Mouse (Mus musculus) CH12.LX (cell line): Measurements from ENCODE around the gene Cyp8b1. TPM values are rescaled to one million over a fixed set of nuclear protein-coding genes. Genes with fewer than 3 reads are reported as not detected.

ENCODE experiments used
- DNase-seq: peaks from one replicate; pipeline ENCODE4 v3.0.0-alpha.2; 2013; ENCODE audit errors: extremely low read depth
- H3K27ac ChIP-seq: 2 replicates; pipeline ENCODE4 v1.5.1; 2012; ENCODE audit warnings: low read depth, mild to moderate bottlenecking, control low read depth, moderate library complexity; ENCODE audit not compliant: insufficient read depth
- H3K27me3 ChIP-seq: replicated peaks from 2 replicates; pipeline ENCODE3; 2012; ENCODE audit warnings: inconsistent platforms
- H3K36me3 ChIP-seq, 2 experiments: replicated peaks in 1 of 2; 2 replicates each; pipeline versions ENCODE3 to v1.6.1; 2012; ENCODE audit warnings: inconsistent platforms in 1 of 2, low read length in 1 of 2, mild to moderate bottlenecking in 1 of 2, mixed read lengths in 1 of 2, moderate library complexity in 1 of 2; ENCODE audit not compliant: control insufficient read depth in 1 of 2, insufficient read depth in 1 of 2
- H3K4me1 ChIP-seq, 2 experiments: 2 replicates each; pipeline ENCODE4 v1.6.1; 2012; ENCODE audit warnings: inconsistent platforms in 1 of 2, moderate library complexity in 1 of 2; ENCODE audit not compliant: insufficient read depth in 2 of 2, control insufficient read depth in 1 of 2
- H3K4me2 ChIP-seq: 2 replicates; pipeline ENCODE4 v1.6.1; 2012; ENCODE audit warnings: low read depth, mild to moderate bottlenecking, control low read depth; ENCODE audit not compliant: poor library complexity, insufficient read depth, severe bottlenecking
- H3K4me3 ChIP-seq, 3 experiments: fragments of 150-350 bp in 1 of 3; sonication (generic) in 1 of 3; replicated peaks in 1 of 3; 2 replicates each; pipeline versions ENCODE3 to v1.5.1; 2011 to 2012; ENCODE audit warnings: low read depth in 2 of 3, low read length in 2 of 3, mild to moderate bottlenecking in 2 of 3, moderate library complexity in 2 of 3, control low read depth in 1 of 3, improper control_type of control experiment in 1 of 3, inconsistent platforms in 1 of 3, mixed read lengths in 1 of 3; ENCODE audit not compliant: poor library complexity in 1 of 3
- H3K79me2 ChIP-seq: replicated peaks from 2 replicates; pipeline ENCODE4 v1.6.1; 2012; ENCODE audit warnings: mild to moderate bottlenecking, moderate library complexity; ENCODE audit not compliant: control insufficient read depth, poor library complexity, insufficient read depth, severe bottlenecking; ENCODE audit errors: extremely low read depth
- H3K9ac ChIP-seq: 2 replicates; pipeline ENCODE4 v1.6.1; 2012; ENCODE audit warnings: low read depth, mild to moderate bottlenecking, control low read depth, moderate library complexity; ENCODE audit not compliant: insufficient read depth
- H3K9me3 ChIP-seq: replicated peaks from 2 replicates; pipeline ENCODE3; 2012; ENCODE audit warnings: low read length, inconsistent platforms, mixed read lengths
- BHLHE40 ChIP-seq: IDR thresholded peaks from 2 replicates; pipeline ENCODE4 v1.6.1; 2011; ENCODE audit warnings: mild to moderate bottlenecking, low read depth, low read length, improper control_type of control experiment
- CHD1 ChIP-seq: IDR thresholded peaks from 2 replicates; pipeline ENCODE4 v1.6.1; 2012; ENCODE audit warnings: low read depth, low read length, improper control_type of control experiment, inconsistent platforms
- E2F4 ChIP-seq: IDR thresholded peaks from 2 replicates; pipeline ENCODE4 v1.6.1; 2011; ENCODE audit warnings: low read depth, low read length, improper control_type of control experiment; ENCODE audit not compliant: insufficient replicate concordance
- ELF1 ChIP-seq: IDR thresholded peaks from 2 replicates; pipeline ENCODE4 v1.6.1; 2014; ENCODE audit warnings: low read depth, mild to moderate bottlenecking, inconsistent platforms, low read length, improper control_type of control experiment
- ETS1 ChIP-seq: conservative IDR thresholded peaks from 2 replicates; pipeline ENCODE4 v1.6.1; 2012; ENCODE audit warnings: low read depth, mild to moderate bottlenecking, inconsistent platforms, low read length, improper control_type of control experiment, moderate library complexity
- IRF4 ChIP-seq: IDR thresholded peaks from 2 replicates; pipeline ENCODE4 v1.6.1; 2014; ENCODE audit warnings: low read depth, mild to moderate bottlenecking, inconsistent platforms, low read length, improper control_type of control experiment
- JUN ChIP-seq: IDR thresholded peaks from 2 replicates; pipeline ENCODE4 v1.6.1; 2011; ENCODE audit warnings: low read depth, mild to moderate bottlenecking, low read length, improper control_type of control experiment, moderate library complexity; ENCODE audit not compliant: insufficient read depth
- KAT2A ChIP-seq: IDR thresholded peaks from 2 replicates; pipeline ENCODE4 v1.6.1; 2012; ENCODE audit warnings: low read length, improper control_type of control experiment, inconsistent platforms; ENCODE audit not compliant: insufficient replicate concordance
- MAX ChIP-seq: IDR thresholded peaks from 2 replicates; pipeline ENCODE4 v1.6.1; 2011; ENCODE audit warnings: low read length, improper control_type of control experiment
- MEF2A ChIP-seq: IDR thresholded peaks from 2 replicates; pipeline ENCODE4 v1.6.1; 2014; ENCODE audit warnings: low read depth, mild to moderate bottlenecking, inconsistent platforms, low read length, improper control_type of control experiment, borderline replicate concordance
- MXI1 ChIP-seq: IDR thresholded peaks from 2 replicates; pipeline ENCODE4 v1.6.1; 2011; ENCODE audit warnings: mild to moderate bottlenecking, low read depth, low read length, improper control_type of control experiment
- MYC ChIP-seq: IDR thresholded peaks from 2 replicates; pipeline ENCODE4 v1.6.1; 2011; ENCODE audit warnings: low read depth, mild to moderate bottlenecking, improper control_type of control experiment, low read length
- NELFE ChIP-seq: IDR thresholded peaks from 2 replicates; pipeline ENCODE4 v1.6.1; 2011; ENCODE audit warnings: low read depth, low read length, improper control_type of control experiment
- NRF1 ChIP-seq: IDR thresholded peaks from 2 replicates; pipeline ENCODE4 v1.6.1; 2014; ENCODE audit warnings: low read depth, mild to moderate bottlenecking, inconsistent platforms, low read length, improper control_type of control experiment, moderate library complexity
- POLR2AphosphoS2 ChIP-seq: IDR thresholded peaks from 2 replicates; pipeline ENCODE4 v1.6.1; 2011; ENCODE audit warnings: low read depth, low read length, improper control_type of control experiment
- RAD21 ChIP-seq: IDR thresholded peaks from 2 replicates; pipeline ENCODE4 v1.6.1; 2011; ENCODE audit warnings: low read depth, mild to moderate bottlenecking, low read length, improper control_type of control experiment, moderate library complexity
- SIN3A ChIP-seq: IDR thresholded peaks from 2 replicates; pipeline ENCODE4 v1.6.1; 2012; ENCODE audit warnings: low read length, improper control_type of control experiment, inconsistent platforms
- SMC3 ChIP-seq: IDR thresholded peaks from 2 replicates; pipeline ENCODE4 v1.6.1; 2011; ENCODE audit warnings: low read depth, low read length, improper control_type of control experiment
- TBP ChIP-seq: conservative IDR thresholded peaks from 2 replicates; pipeline ENCODE4 v1.6.1; 2011; ENCODE audit warnings: low read depth, low read length, improper control_type of control experiment
- TCF12 ChIP-seq: IDR thresholded peaks from 2 replicates; pipeline ENCODE4 v1.6.1; 2014; ENCODE audit warnings: low read depth, mild to moderate bottlenecking, inconsistent platforms, low read length, improper control_type of control experiment
- UBTF ChIP-seq: IDR thresholded peaks from 2 replicates; pipeline ENCODE4 v1.6.1; 2012; ENCODE audit warnings: low read depth, mild to moderate bottlenecking, inconsistent platforms, low read length, improper control_type of control experiment, moderate library complexity
- ZC3H11A ChIP-seq: IDR thresholded peaks from 2 replicates; pipeline ENCODE4 v1.6.1; 2012; ENCODE audit warnings: low read depth, mild to moderate bottlenecking, inconsistent platforms, low read length, improper control_type of control experiment
- ZKSCAN1 ChIP-seq: IDR thresholded peaks from 2 replicates; pipeline ENCODE4 v1.6.1; 2012; ENCODE audit warnings: low read depth, inconsistent platforms, low read length, improper control_type of control experiment, borderline replicate concordance
- ZMIZ1 ChIP-seq: IDR thresholded peaks from 2 replicates; pipeline ENCODE4 v1.6.1; 2012; ENCODE audit warnings: low read depth, mild to moderate bottlenecking, inconsistent platforms, low read length, improper control_type of control experiment
- dilution Hi-C: fragments of 300-500 bp; cut with MboI; formaldehyde crosslinking; loops from 2 replicates; pipeline ENCODE4 v1.14.3; 2020; ENCODE audit warnings: low sequenced_read_pairs; ENCODE audit not compliant: extremely low pct_unique_long_range_greater_than_20kb, extremely low pct_ligation_motif_present
- in situ Hi-C: fragments of 300-500 bp; cut with MboI; formaldehyde crosslinking; loops from 3 replicates; pipeline ENCODE4 v1.14.3; 2019; ENCODE audit warnings: low sequenced_read_pairs, low pct_ligation_motif_present, low pct_unique_long_range_greater_than_20kb, mixed read lengths
- polyA plus RNA-seq: library from polyadenylated mRNA; unstranded; fragments of >175 nt; gene quantifications from 2 replicates; pipeline ENCODE4 v1.2.1, GENCODE M21; 2012; ENCODE audit warnings: low read depth; ENCODE audit not compliant: insufficient read length
- total RNA-seq, 2 experiments: library from RNA; depleted of rRNA; stranded (reverse); fragments of 300-350 nt in 1 of 2; fragments of >200 nt in 1 of 2; gene quantifications; 2 replicates each; pipeline ENCODE4 v1.2.3; 2012 to 2014

Gene Cyp8b1
- total and polyA plus RNA-seq, 3 experiments, result 0.27 TPM; not detected in 2

- H3K4me2 ChIP-seq, result no peak within 1 kb of the TSS
- TF ChIP-seq TBP (no peak), MYC (no peak), NELFE (no peak), SMC3 (no peak), RAD21 (no peak), BHLHE40 (no peak), ZMIZ1 (no peak), JUN (no peak), ETS1 (no peak), TCF12 (no peak), ELF1 (no peak), MXI1 (no peak), CHD1 (no peak), SIN3A (no peak), MAX (no peak)
- H3K27me3 ChIP-seq, result no peaks in the 10 kb centered on the region
- DNase-seq, result no peak
- dilution Hi-C loops (no loop called here), in situ Hi-C loops (no loop called here)
- H3K4me1 ChIP-seq, result no peaks in the 10 kb centered on the region; a peak in 1 of 4 replicates
- no peaks in the 10 kb centered on the region for H3K9me3 ChIP-seq
- H3K27ac ChIP-seq, result no peak within 1 kb of the TSS
- no peak within 1 kb of the TSS for H3K4me3 ChIP-seq
- H3K79me2 ChIP-seq, result no peaks in the 10 kb centered on the region
- H3K36me3 ChIP-seq, result peaks cover 20 to 40% of the 10 kb centered on the region in 2 experiments
- H3K9ac ChIP-seq, result no peak within 1 kb of the TSS
Observed at GRCm38 (mm10) chr9:121950418-121951113, 34.5 kb upstream of the Cyp8b1 start, which contains the start of gene Fam198a. Fam198a (plus strand) TSS chr9:121950988.

- Histone ChIP-seq H3K79me2 (no peaks in the 10 kb centered on the region; the same call in 1 of the 2 replicates), H3K27ac (no peak overlapping the region), H3K36me3 (peaks cover 31 to 54% of the 10 kb centered on the region in 2 experiments), H3K9ac (no peak overlapping the region), H3K4me3 (no peak overlapping the region), H3K9me3 (no peaks in the 10 kb centered on the region), H3K27me3 (no peaks in the 10 kb centered on the region), H3K4me1 (peaks cover 0 to 11% of the 10 kb centered on the region in 2 experiments; a peak in 3 of 4 replicates), H3K4me2 (no peak overlapping the region)
- dilution Hi-C loops, result no loop called here
- in situ Hi-C loops, result loop anchor here (5.0 kb wide), 1 partner anchor 34 kb away; no protein-coding TSS in a partner anchor
- DNase-seq, result no peak
- TF ChIP-seq E2F4 (no peak), ZKSCAN1 (no peak), CHD1 (no peak), SIN3A (no peak), UBTF (no peak), NRF1 (no peak), KAT2A (no peak), POLR2AphosphoS2 (no peak), MAX (no peak), MEF2A (no peak), RAD21 (no peak), ZC3H11A (no peak), IRF4 (no peak)
Observed at GRCm38 (mm10) chr9:121948431-121948830, 32.3 kb upstream of the Cyp8b1 start.
